Mouse (Mus musculus) G1E (cell line): ENCODE measurements around the gene Antxr2. TPM values are rescaled to one million over a fixed set of nuclear protein-coding genes. Genes with fewer than 3 reads are reported as not detected.

ENCODE experiments used
- ATAC-seq: 2 replicates; pipeline ENCODE4 v1.8.0; 2016; ENCODE audit warnings: mild to moderate bottlenecking; ENCODE audit not compliant: insufficient number of reproducible peaks, poor library complexity, low FRiP score, severe bottlenecking; ENCODE audit errors: extremely low read depth
- DNase-seq: peaks from one replicate; pipeline ENCODE4 v3.0.0; 2012; ENCODE audit warnings: low spot score
- H3K27me3 ChIP-seq: 2 replicates; pipeline ENCODE4 v1.6.1; 2012; ENCODE audit warnings: mild to moderate bottlenecking, low read length, inconsistent platforms; ENCODE audit not compliant: insufficient read depth
- H3K36me3 ChIP-seq: replicated peaks from 2 replicates; pipeline ENCODE3; 2012; ENCODE audit warnings: mild to moderate bottlenecking, inconsistent platforms
- H3K4me1 ChIP-seq: 2 replicates; pipeline ENCODE4 v1.6.1; 2012; ENCODE audit warnings: low read depth, low read length, inconsistent platforms, mixed read lengths; ENCODE audit not compliant: insufficient read depth
- H3K4me3 ChIP-seq: 2 replicates; pipeline ENCODE4 v1.5.1; 2012; ENCODE audit warnings: low read depth, mild to moderate bottlenecking, inconsistent platforms, low read length, moderate library complexity, mixed read lengths
- H3K9me3 ChIP-seq: replicated peaks from 2 replicates; pipeline ENCODE4 v1.6.1; 2012; ENCODE audit warnings: inconsistent platforms
- CTCF ChIP-seq: IDR thresholded peaks from 2 replicates; pipeline ENCODE4 v1.5.1; 2012; ENCODE audit warnings: low read depth, low read length, inconsistent platforms, mixed read lengths
- GATA1 ChIP-seq: IDR thresholded peaks from 2 replicates; pipeline ENCODE4 v1.6.1; 2012; ENCODE audit warnings: borderline replicate concordance, low read length, inconsistent platforms, mixed read lengths
- GATA2 ChIP-seq: IDR thresholded peaks from 2 replicates; pipeline ENCODE4 v1.6.1; 2012; ENCODE audit warnings: low read depth, low read length, inconsistent platforms, borderline replicate concordance
- POLR2AphosphoS5 ChIP-seq: IDR thresholded peaks from 2 replicates; pipeline ENCODE4 v1.6.1; 2012; ENCODE audit warnings: low read depth, low read length, inconsistent platforms; ENCODE audit not compliant: insufficient replicate concordance
- TAL1 ChIP-seq: conservative IDR thresholded peaks from 2 replicates; pipeline ENCODE4 v1.6.1; 2012; ENCODE audit warnings: low read depth, low read length, inconsistent platforms, mixed read lengths
- polyA plus RNA-seq: library from polyadenylated mRNA; stranded (reverse); fragments of >175 nt; gene quantifications from 2 replicates; pipeline ENCODE4 v1.2.3, GENCODE M21; 2012
- total RNA-seq, 2 experiments: library from RNA; stranded (forward) in 1 of 2; stranded (reverse) in 1 of 2; fragments of 200-1000 nt in 1 of 2; fragments of >200 nt in 1 of 2; fragmentation: Nextera tagmentation in 1 of 2; gene quantifications; 2 replicates each; pipeline ENCODE4 v1.2.3; 2014 to 2017

Gene Antxr2
- total and polyA plus RNA-seq, 3 experiments, result 0.05 TPM; not detected in 2

GRCm38 (mm10) chr5:97999261-97999824 is 31.5 kb downstream of the Antxr2 start:
- ATAC-seq, result no peak
- Histone ChIP-seq H3K4me1 (no peaks in the 10 kb centered on the region), H3K9me3 (peaks cover 9% of the 10 kb centered on the region; the same call in 1 of the 2 replicates), H3K4me3 (no peak overlapping the region), H3K36me3 (no peaks in the 10 kb centered on the region), H3K27me3 (no peaks in the 10 kb centered on the region)
- no peak for DNase-seq
- TF ChIP-seq GATA2, result no peak
- TF ChIP-seq TAL1, result no peak

- Histone ChIP-seq H3K27me3 (no peaks in the 10 kb centered on the region), H3K4me1 (no peaks in the 10 kb centered on the region), H3K9me3 (peaks cover 7% of the 10 kb centered on the region; the same call in 1 of the 2 replicates), H3K36me3 (no peaks in the 10 kb centered on the region), H3K4me3 (no peak overlapping the region)
- no peak for ATAC-seq
- TF ChIP-seq GATA2 (no peak), CTCF (no peak), GATA1 (no peak), TAL1 (no peak), POLR2AphosphoS5 (no peak)
- DNase-seq, result no peak
Observed at GRCm38 (mm10) chr5:97996500-97997176, 34.2 kb downstream of the Antxr2 start.

GRCm38 (mm10) chr5:97995881-97996280 is 35.0 kb downstream of the Antxr2 start:
- no peaks in the 10 kb centered on the region for H3K27me3 ChIP-seq
- DNase-seq, result no peak
- no peaks in the 10 kb centered on the region for H3K4me1 ChIP-seq
- no peak for TF ChIP-seq GATA2
- no peak for TF ChIP-seq POLR2AphosphoS5
- TF ChIP-seq CTCF, result no peak
- no peak for TF ChIP-seq GATA1
- TF ChIP-seq TAL1, result no peak
- peaks cover 4% of the 10 kb centered on the region; the same call in 1 of the 2 replicates for H3K9me3 ChIP-seq
- H3K4me3 ChIP-seq, result no peak overlapping the region
- ATAC-seq, result no peak
- H3K36me3 ChIP-seq, result no peaks in the 10 kb centered on the region

GRCm38 (mm10) chr5:97986656-97987294 is 44.1 kb downstream of the Antxr2 start:
- TF ChIP-seq CTCF, result no peak
- no peak for TF ChIP-seq TAL1
- no peak for TF ChIP-seq GATA2
- no peak for TF ChIP-seq GATA1
- no peak for TF ChIP-seq POLR2AphosphoS5

GRCm38 (mm10) chr5:97983375-97983774 is 47.5 kb downstream of the Antxr2 start:
- peaks cover 21% of the 10 kb centered on the region for H3K9me3 ChIP-seq
- DNase-seq, result no peak
- ATAC-seq, result no peak
- no peak overlapping the region for H3K4me3 ChIP-seq
- no peaks in the 10 kb centered on the region for H3K4me1 ChIP-seq
- H3K27me3 ChIP-seq, result no peaks in the 10 kb centered on the region
- no peaks in the 10 kb centered on the region for H3K36me3 ChIP-seq
- no peak for TF ChIP-seq CTCF
- TF ChIP-seq TAL1, result no peak
- no peak for TF ChIP-seq POLR2AphosphoS5
- no peak for TF ChIP-seq GATA1
- TF ChIP-seq GATA2, result no peak

More at GRCm38 (mm10) chr5:97986656-97987294, 44.1 kb downstream of the Antxr2 start:
- Histone ChIP-seq H3K27me3 (no peaks in the 10 kb centered on the region), H3K4me1 (no peaks in the 10 kb centered on the region), H3K4me3 (no peak overlapping the region), H3K36me3 (no peaks in the 10 kb centered on the region), H3K9me3 (peaks cover 15% of the 10 kb centered on the region)
- ATAC-seq (no peak), DNase-seq (no peak)

GRCm38 (mm10) chr5:97980472-97980871 is 50.4 kb downstream of the Antxr2 start:
- Histone ChIP-seq H3K4me3 (no peak overlapping the region), H3K9me3 (peaks cover 15% of the 10 kb centered on the region), H3K27me3 (no peaks in the 10 kb centered on the region), H3K4me1 (no peaks in the 10 kb centered on the region), H3K36me3 (no peaks in the 10 kb centered on the region)
- DNase-seq (no peak), ATAC-seq (no peak)
- TF ChIP-seq GATA1 (no peak), CTCF (no peak), POLR2AphosphoS5 (no peak), GATA2 (no peak), TAL1 (no peak)
